Mouse (Mus musculus) forebrain, postnatal 0 days (tissue): ENCODE results near the gene Spata18. TPM values are rescaled to one million over a fixed set of nuclear protein-coding genes. Genes with fewer than 3 reads are reported as not detected.

Experiments
- ATAC-seq: fragments of 200-750 bp; cut with Nextera tagmentation; 2 replicates; pipeline ENCODE4 v1.8.0; 2017; ENCODE audit warnings: mild to moderate bottlenecking, moderate library complexity
- DNase-seq: peaks from one replicate; pipeline ENCODE4 v3.0.0-alpha.2; 2015
- H3K27ac ChIP-seq: fragments of 300-500 bp; sonication (generic); 2 replicates; pipeline ENCODE4 v1.5.1; 2014; ENCODE audit warnings: low read depth, mild to moderate bottlenecking, antibody characterized with exemption, low read length, moderate library complexity, mixed read lengths
- H3K27me3 ChIP-seq: fragments of 300-500 bp; sonication (generic); 2 replicates; pipeline ENCODE4 v1.6.1; 2014; ENCODE audit warnings: mild to moderate bottlenecking, low read length, mixed read lengths; ENCODE audit not compliant: insufficient read depth
- H3K36me3 ChIP-seq: fragments of 300-500 bp; sonication (generic); 2 replicates; pipeline ENCODE4 v1.6.1; 2014; ENCODE audit warnings: mild to moderate bottlenecking, moderate library complexity; ENCODE audit not compliant: insufficient read depth
- H3K4me1 ChIP-seq: fragments of 300-500 bp; sonication (generic); 2 replicates; pipeline ENCODE4 v1.6.1; 2014; ENCODE audit warnings: antibody characterized with exemption; ENCODE audit not compliant: insufficient read depth
- H3K4me2 ChIP-seq: fragments of 300-500 bp; sonication (generic); 2 replicates; pipeline ENCODE4 v1.6.1; 2014; ENCODE audit warnings: low read depth, mild to moderate bottlenecking, moderate library complexity
- H3K4me3 ChIP-seq: fragments of 300-500 bp; sonication (generic); 2 replicates; pipeline ENCODE4 v1.5.1; 2014; ENCODE audit warnings: low read depth, low read length, mixed read lengths
- H3K9ac ChIP-seq: fragments of 300-500 bp; sonication (generic); 2 replicates; pipeline ENCODE4 v1.6.1; 2014; ENCODE audit warnings: mild to moderate bottlenecking
- H3K9me3 ChIP-seq: fragments of 300-500 bp; sonication (generic); 2 replicates; pipeline ENCODE4 v1.6.1; 2016; ENCODE audit warnings: low read length
- CTCF ChIP-seq: sonication (generic); IDR thresholded peaks from 2 replicates; pipeline ENCODE4 v1.5.1; 2016; ENCODE audit warnings: antibody characterized with exemption, control low read depth, low read depth
- WGBS: fragments of 180-500 bp; shearing (Covaris S2); extraction: QIAGEN DNeasy Blood & Tissue Kit; methylation state at CpG from one replicate; pipeline ENCODE4 v1.1.7; 2014; 5-methylcytosine and 5-hydroxymethylcytosine counted together
- polyA plus RNA-seq: library from polyadenylated mRNA; unstranded; fragments of >200 nt; fragmentation: Nextera tagmentation; extraction: Ambion mirVana; gene quantifications from 2 replicates; pipeline ENCODE4 v1.2.1, GENCODE M21; 2015
- total RNA-seq: library from RNA; depleted of rRNA; stranded (reverse); fragments of >200 nt; gene quantifications from 2 replicates; pipeline ENCODE4 v1.2.3, GENCODE M21; 2014; rRNA removed

The Spata18 gene
- total and polyA plus RNA-seq, 2 experiments from 2014 or later = 2.2 to 2.6 TPM

DNA sequence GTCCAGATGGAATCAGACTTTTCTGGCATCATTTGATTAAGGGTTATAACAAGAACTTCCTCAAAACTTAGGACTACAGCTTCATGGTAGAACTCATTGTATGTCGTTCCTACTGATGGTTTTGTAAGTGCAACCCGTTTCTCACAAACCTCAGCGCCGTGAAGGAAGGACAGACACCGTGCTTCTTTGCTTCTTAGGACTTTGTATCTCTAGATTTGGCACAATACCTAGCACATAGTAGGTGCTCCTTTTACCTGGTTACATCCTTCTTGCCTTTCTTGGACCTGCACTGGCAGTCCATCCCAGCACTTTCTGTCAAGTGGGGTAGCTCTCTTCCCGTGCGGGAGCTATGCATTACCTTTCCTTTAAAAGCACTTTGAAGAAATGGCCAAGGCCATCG is 53.6 kb downstream of the Spata18 start:
- no peak for ATAC-seq

DNA sequence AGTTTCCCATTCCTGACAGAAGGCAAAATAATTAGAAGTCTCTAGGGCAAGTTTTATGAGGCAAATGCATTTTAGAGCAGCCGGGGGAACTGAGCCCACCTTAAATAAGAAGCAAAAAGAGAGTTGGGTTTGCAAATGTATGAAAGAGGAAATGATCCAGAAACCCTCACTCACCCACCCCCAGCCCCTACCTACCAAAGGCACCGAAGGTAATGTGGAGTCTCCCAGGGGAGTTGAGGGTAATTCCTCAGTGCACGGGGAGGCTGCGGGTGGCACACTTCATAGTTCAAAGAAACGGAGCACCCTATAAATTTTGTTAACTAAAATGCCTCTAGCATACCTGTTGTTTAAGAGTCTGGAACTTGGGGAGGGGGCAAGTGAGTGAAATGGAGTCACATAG is 54.1 kb downstream of the Spata18 start:
- no peak for DNase-seq
- H3K4me3 ChIP-seq = no peak overlapping the region
- TF ChIP-seq CTCF = no peak
- WGBS = 92% methylated on average over 5 of the region's 5 CpGs
- no peak for ATAC-seq
- no peak overlapping the region for H3K9ac ChIP-seq
- H3K4me2 ChIP-seq = no peak overlapping the region
- H3K36me3 ChIP-seq = no peaks in the 10 kb centered on the region
- H3K4me1 ChIP-seq = no peaks in the 10 kb centered on the region
- H3K27me3 ChIP-seq = no peaks in the 10 kb centered on the region
- H3K9me3 ChIP-seq = no peaks in the 10 kb centered on the region
- no peak overlapping the region for H3K27ac ChIP-seq

More for the DNA sequence above, 53.6 kb downstream of the Spata18 start:
- Histone ChIP-seq H3K36me3 (no peaks in the 10 kb centered on the region), H3K4me1 (no peaks in the 10 kb centered on the region), H3K4me2 (no peak overlapping the region), H3K9me3 (no peaks in the 10 kb centered on the region), H3K9ac (no peak overlapping the region), H3K27me3 (no peaks in the 10 kb centered on the region), H3K4me3 (no peak overlapping the region), H3K27ac (no peak overlapping the region)
- no peak for TF ChIP-seq CTCF
- DNase-seq = no peak
- 94% methylated on average over 8 of the region's 8 CpGs for WGBS

DNA sequence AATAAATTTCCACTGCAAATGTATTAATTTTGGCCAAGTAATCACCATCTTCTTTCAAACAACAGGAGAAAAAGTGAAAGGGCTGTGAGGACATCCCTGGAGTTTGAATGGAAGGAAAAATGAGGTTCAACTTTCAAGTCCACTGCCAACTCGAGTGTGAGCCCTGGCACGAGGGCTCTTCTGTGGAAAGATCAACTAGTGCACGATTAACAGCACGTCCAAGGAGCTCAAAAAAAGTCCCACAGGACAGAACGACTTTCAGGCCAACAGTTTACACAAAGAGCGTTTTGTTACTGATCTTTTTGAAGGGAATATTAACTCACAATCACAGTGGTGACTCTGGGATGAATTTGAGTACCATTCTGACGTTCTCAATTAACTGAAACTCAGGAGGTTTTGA is 61.7 kb downstream of the Spata18 start:
- no peaks in the 10 kb centered on the region for H3K9me3 ChIP-seq
- H3K4me2 ChIP-seq = no peak overlapping the region
- TF ChIP-seq CTCF = no peak
- no peak overlapping the region for H3K27ac ChIP-seq
- no peaks in the 10 kb centered on the region for H3K36me3 ChIP-seq
- 55% methylated on average over 7 of the region's 7 CpGs for WGBS
- no peaks in the 10 kb centered on the region for H3K27me3 ChIP-seq
- no peaks in the 10 kb centered on the region for H3K4me1 ChIP-seq
- ATAC-seq (no peak), DNase-seq (no peak)
- H3K4me3 ChIP-seq = no peak overlapping the region
- no peak overlapping the region for H3K9ac ChIP-seq

DNA sequence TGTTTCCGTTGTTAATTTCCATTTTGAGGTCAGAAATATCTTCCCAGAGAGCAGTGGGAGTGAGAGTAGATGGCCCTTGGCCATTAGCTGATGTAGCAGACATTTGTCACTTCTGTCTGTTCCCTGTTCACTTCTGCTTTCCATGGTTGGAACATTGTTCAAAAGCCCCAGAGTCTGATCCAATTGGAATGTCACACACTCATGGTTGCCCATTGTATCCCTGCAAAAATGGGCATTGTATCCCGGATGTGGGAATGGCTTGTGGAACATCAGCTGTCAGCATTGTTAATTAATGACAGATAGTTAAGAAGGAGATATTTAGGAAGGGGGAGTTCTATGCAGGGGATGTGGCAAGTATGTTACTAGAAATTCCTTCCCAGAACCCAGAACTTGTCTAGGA is 65.8 kb downstream of the Spata18 start:
- Histone ChIP-seq H3K4me1 (no peaks in the 10 kb centered on the region), H3K27me3 (no peaks in the 10 kb centered on the region), H3K36me3 (no peaks in the 10 kb centered on the region), H3K27ac (no peak overlapping the region), H3K4me3 (no peak overlapping the region), H3K9me3 (no peaks in the 10 kb centered on the region), H3K4me2 (no peak overlapping the region), H3K9ac (no peak overlapping the region)
- DNase-seq = no peak
- ATAC-seq = no peak
- WGBS = 67% methylated on average over 2 of the region's 2 CpGs
- no peak for TF ChIP-seq CTCF

DNA sequence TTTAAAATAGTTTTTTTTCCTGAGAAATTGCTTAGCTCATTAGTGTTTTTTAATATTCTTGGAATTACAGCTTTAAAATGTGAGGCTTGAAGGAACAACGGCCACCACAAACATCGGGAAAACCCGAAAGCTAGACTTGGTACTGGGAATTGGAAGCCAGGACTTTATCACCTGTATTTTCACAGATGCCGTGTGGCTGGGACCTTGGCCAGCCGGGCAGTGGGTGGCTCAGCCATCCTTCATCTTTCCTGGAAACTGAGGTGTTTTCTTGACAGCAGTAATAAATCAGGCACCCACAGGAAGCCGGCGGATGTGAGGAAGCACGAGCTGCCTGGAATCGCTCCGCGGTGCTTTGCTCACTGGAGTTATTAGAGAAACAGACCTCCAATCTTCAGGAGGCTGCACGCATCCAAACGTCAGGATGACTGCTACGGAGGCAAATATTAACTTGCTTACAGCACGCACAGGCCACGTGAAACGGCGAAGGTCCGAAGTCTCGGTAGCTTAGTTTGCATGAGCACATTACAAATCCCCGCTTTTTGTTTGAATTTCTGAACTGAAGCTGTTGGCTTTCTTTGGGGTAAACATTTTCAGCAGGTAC is 70.6 kb downstream of the Spata18 start:
- ATAC-seq = no peak
- Histone ChIP-seq H3K9ac (no peak overlapping the region), H3K27me3 (no peaks in the 10 kb centered on the region), H3K36me3 (no peaks in the 10 kb centered on the region), H3K27ac (no peak overlapping the region), H3K4me1 (no peaks in the 10 kb centered on the region), H3K4me3 (no peak overlapping the region), H3K4me2 (no peak overlapping the region), H3K9me3 (no peaks in the 10 kb centered on the region)
- no peak for TF ChIP-seq CTCF
- 91% methylated on average over 21 of the region's 21 CpGs for WGBS
- no peak for DNase-seq

DNA sequence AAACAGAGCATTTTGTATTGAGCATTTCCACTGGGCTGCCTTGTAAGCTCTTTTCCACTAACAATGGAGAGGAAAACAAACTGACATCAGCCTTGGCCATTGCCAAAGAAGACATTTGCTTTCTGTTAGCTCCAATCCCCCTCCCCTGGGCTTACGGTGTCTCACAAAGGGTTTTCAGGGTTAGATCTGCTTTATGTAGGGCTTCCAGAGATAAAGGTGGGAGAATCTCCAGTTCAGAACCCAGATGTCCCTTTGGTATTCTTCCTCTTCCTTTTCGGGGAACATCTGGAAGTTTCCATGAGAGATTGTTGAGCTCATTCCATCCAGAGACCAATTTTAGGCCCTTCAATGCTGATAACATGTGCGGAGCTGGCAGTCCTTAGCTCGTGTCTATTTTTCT is 74.8 kb downstream of the Spata18 start:
- H3K9me3 ChIP-seq = no peaks in the 10 kb centered on the region
- H3K4me2 ChIP-seq = no peak overlapping the region
- no peaks in the 10 kb centered on the region for H3K36me3 ChIP-seq
- ATAC-seq (no peak), DNase-seq (no peak)
- H3K4me3 ChIP-seq = no peak overlapping the region
- 83% methylated on average over 4 of the region's 4 CpGs for WGBS
- no peaks in the 10 kb centered on the region for H3K27me3 ChIP-seq
- no peak overlapping the region for H3K9ac ChIP-seq
- H3K4me1 ChIP-seq = no peaks in the 10 kb centered on the region
- H3K27ac ChIP-seq = no peak overlapping the region
- TF ChIP-seq CTCF = no peak

DNA sequence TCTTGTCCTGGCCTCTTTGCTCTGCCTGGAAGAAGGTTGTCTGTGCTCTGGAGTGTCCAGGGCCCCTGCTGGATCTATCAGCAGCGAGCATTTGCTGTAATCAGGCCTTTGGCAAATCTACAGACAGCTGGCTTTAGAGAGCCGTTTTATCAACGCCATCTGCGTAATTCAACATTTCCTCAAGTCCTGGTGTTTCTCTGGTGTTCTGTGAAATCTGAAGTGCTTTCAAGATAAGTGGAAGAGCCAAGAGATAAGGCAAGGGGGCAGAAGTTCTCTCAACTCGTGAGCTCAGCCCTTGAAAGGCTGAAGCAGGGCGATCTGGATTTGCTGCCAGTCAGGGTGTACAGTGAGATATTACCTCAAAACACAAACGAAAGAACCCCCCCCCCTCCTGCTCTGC is 77.5 kb downstream of the Spata18 start:
- DNase-seq = no peak
- TF ChIP-seq CTCF = no peak
- Histone ChIP-seq H3K4me1 (no peaks in the 10 kb centered on the region), H3K9me3 (no peaks in the 10 kb centered on the region), H3K4me2 (no peak overlapping the region), H3K4me3 (no peak overlapping the region), H3K9ac (no peak overlapping the region), H3K27ac (no peak overlapping the region), H3K36me3 (no peaks in the 10 kb centered on the region), H3K27me3 (no peaks in the 10 kb centered on the region)
- ATAC-seq = no peak
- 73% methylated on average over 7 of the region's 7 CpGs for WGBS

Other genes with a start within 250 kb of the Spata18 start
- gene Cwh43, start 245.3 kb upstream of the Spata18 start, total RNA-seq = 0.14 and 1.5 TPM in 2 replicates
- 0.51 and 0.65 TPM in 2 replicates for gene Cwh43, start 245.3 kb upstream of the Spata18 start, polyA plus RNA-seq
- gene Dcun1d4, start 170.4 kb upstream of the Spata18 start, total RNA-seq = 27.4 and 28.2 TPM in 2 replicates
- 33.7 and 42.4 TPM in 2 replicates for gene Dcun1d4, start 170.4 kb upstream of the Spata18 start, polyA plus RNA-seq
- 0.14 TPM in 1 of 2 replicates, not detected in the other for gene Lrrc66, start 18.9 kb upstream of the Spata18 start, total RNA-seq
- gene Lrrc66, start 18.9 kb upstream of the Spata18 start, polyA plus RNA-seq = not detected in 2 replicates
- 17.1 and 17.5 TPM in 2 replicates for gene Sgcb, start 3.6 kb upstream of the Spata18 start, total RNA-seq
- 25.3 and 37.8 TPM in 2 replicates for gene Sgcb, start 3.6 kb upstream of the Spata18 start, polyA plus RNA-seq